Mouse (Mus musculus) activated CD4-positive, CD25-positive, alpha-beta regulatory T cell, adult 9 weeks (primary cell): Measurements from ENCODE around the gene Taf10. TPM values are rescaled to one million over a fixed set of nuclear protein-coding genes. Genes with fewer than 3 reads are reported as not detected.

Experiments
- polyA plus RNA-seq: library from polyadenylated mRNA; unstranded; fragments of 100-300 nt; shearing (Covaris generic); gene quantifications from one replicate; pipeline ENCODE4 v1.2.1, GENCODE M21; 2017

Taf10 gene
- 18.6 TPM for polyA plus RNA-seq

DNA sequence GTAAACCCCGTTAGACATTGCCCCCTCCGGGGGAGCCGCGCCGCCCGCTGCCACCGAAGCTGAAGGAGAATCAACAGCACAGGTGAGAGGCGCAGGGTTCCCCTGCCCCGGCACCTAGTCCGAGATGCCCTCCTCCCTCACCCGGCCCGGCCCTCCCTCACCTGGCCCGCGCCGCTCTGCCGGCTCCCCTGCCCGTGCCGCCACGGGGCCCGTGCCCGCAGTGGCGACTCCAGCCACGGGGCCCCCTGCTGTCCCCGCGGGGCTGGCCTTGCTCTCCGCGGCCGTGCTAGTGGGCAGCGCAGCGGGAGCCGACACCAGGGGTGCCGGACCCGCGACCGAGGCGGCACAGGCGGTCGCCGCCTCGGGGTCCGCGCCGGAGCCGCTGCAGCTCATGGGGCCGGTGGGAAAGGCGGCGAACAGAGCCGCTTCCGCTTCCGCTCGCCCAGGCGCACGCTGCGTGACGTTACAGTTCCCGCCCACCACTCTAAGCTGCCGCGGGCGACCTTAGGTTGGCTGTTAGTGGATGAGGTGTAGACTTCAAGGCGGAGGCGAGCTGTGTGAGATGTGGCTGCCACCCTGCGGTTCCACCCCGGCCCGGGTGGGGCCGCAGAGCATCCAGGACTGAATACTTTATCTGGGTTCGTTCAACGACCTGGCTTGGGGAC is at the start of gene Taf10:
Gene Taf10, minus strand, starts transcription at position 436 of the 665 bp plus-strand sequence.

DNA sequence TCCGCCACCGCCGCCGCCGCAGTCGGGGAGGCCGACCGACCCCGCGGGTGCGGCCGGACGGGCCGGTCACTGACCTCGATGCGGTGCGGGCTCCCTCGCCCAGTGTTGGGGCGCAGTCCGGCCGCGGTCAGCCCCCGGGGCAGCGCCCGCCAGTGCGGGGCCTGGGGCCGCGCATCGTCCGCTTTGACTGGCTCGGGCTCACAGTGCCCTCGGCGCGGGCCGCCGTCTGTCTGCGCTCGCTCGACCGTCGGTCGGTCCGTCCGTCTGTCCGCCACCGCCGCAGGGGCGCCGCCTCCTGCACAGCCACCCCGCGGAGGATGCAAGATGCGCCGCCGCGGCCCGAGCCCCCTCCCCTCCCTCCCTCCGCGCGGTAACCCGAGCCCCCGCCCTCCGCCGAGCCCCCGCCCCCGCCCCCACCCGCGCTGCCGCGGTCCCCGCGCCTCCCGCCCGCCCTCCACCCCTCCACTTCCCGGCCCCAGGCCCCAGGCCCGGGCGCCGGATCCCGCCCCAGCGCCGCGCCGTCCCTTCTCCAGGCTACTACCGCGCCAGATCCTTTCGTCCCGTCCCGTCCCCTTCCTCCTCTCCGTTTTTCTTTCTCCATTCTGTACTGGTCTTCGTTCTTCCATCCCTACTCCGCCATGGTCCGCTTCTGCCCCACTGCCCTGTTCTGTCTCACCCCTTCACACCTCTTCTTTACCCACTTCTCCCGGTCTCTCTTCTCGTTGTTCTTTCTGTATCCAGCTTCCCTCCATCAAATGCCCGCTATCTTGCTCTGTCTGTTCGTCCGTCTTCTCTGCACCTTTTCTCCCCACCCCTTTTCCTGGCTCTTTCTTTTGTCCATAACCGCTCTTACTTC is 43.4 kb upstream of the Taf10 start, which contains the start of gene Dchs1:
Gene Dchs1, minus strand, starts transcription at position 370 of the 856 bp plus-strand sequence.

DNA sequence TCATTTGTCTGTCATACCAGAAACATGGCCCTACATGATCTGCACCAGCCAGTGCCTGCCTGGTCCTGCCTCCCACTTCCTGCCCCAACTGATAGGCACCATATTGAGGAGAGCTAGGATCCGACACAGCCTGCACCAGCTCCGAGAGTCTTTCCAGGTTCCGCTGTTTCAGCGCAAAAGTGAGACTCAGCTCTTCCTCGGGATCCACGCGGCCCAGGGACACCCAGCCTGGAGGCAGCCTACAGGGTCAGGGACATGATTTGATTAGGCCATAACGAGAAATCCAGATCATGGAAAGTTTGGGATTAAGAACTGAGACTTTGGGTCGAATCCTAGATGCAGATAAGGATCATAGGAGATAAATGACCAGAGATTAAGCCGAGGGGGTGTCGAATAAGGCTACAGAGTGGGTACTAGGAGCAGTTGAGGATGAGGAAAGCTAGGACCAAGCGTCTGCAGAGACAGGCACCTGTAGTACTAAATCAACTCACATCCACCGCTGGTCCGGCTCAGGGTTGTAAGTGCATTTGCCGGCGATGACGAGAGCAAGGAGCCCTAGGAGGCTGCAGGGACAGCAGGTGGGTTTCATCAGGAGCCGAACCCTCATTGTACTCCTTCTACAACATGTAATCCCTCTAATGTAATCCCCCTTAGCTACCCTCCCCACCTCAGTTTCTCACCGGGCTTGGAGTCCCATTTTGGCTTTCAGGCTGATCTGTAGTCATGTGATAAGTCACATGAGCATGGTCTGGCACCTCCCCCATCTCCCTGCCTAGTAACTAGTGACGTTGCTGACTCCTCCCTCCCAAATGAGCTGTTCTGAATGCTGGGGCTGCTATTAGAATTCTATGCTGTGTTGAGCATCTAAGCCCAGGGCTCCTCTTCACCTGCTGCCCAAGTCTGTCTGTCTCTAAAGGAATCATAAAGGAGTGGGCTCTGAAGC is 7.6 kb upstream of the Taf10 start, which contains the start of gene Tpp1:
Gene Tpp1, minus strand, starts transcription at position 745 of the 943 bp plus-strand sequence.

DNA sequence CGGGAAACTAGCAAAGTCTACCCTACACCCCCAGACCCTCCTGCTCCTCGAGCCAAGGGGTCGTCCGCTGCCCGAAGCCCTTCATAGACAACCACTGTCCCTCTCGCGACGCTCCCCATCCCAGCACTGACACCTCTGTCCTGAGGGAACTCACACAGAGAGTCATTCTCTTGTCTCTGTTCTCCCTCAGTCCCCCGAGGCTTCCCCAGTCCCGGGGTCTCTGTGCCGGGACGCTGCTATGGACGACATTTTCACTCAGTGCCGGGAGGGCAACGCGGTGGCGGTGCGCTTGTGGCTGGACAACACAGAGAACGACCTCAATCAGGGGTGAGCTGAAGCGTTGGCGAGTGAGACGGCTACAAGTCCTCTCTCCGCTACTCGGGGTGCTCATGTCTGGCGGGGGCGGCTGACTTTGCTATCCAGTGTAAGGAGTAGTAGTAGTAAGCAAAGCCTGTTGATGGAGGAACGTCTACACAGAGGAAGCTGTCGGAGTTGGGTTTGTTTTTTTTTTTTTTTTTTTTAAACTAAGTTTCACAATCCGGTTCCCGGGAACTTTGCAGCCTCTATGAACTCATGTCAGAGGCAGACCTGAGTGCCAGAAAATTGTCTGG is 7.1 kb downstream of the Taf10 start, which contains the start of gene Rrp8:
Gene Rrp8, minus strand, starts transcription at position 475 of the 611 bp plus-strand sequence.

DNA sequence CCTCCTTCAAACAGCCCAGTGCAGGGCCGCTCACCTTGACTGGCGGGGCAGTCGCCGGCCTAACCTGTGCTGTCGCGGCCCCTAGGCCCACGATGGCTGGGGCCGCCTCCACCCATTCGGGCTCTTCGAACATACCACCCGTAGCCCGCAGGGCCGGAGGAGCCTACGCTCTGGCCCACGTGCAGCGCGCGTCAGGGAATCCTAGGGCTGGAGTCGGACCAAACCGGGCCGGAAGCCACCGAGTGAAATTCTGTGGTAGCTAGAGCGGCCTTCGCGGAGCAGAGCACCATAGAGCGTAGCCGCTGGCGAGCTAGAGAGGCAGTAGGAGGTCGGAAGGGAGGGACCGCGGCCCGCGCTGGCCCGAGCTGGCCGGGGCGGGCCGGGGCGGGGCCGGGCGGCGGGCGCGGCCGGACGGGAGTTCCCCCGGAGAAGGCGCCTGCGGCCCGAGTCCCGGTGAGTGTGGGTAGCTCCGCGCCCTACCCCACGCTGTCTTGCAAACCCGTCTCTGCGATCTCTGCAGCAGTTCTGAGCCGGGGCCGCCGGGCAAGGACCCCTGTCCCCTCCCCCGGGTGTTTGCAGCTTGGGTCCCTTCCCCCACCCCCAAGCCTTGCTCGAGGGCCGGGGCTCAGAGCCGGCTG is 7.8 kb downstream of the Taf10 start, which contains the start of gene Ilk:
Gene Ilk, plus strand, starts transcription at position 329 of the 638 bp plus-strand sequence.

Other genes starting within 250 kb of the Taf10 start
- 48.2 TPM for gene Smpd1, start 190.0 kb downstream of the Taf10 start, polyA plus RNA-seq
- gene Apbb1, start 162.7 kb downstream of the Taf10 start, polyA plus RNA-seq: 7.1 TPM
- not detected for gene Hpx, start 144.2 kb downstream of the Taf10 start, polyA plus RNA-seq
- gene Trim3, start 110.8 kb downstream of the Taf10 start, polyA plus RNA-seq: 2.4 TPM
- 218 TPM for gene Timm10b, start 104.3 kb downstream of the Taf10 start, polyA plus RNA-seq
- gene Arfip2, start 103.9 kb downstream of the Taf10 start, polyA plus RNA-seq: 25.1 TPM
- 11.4 TPM for gene Gm45799, start 103.8 kb downstream of the Taf10 start, polyA plus RNA-seq
- 2.2 TPM for gene Dnhd1, start 93.5 kb downstream of the Taf10 start, polyA plus RNA-seq
- 215 TPM for gene Ilk, start 7.8 kb downstream of the Taf10 start, polyA plus RNA-seq
- 37.0 TPM for gene Rrp8, start 7.0 kb downstream of the Taf10 start, polyA plus RNA-seq
- gene Tpp1, start 7.9 kb upstream of the Taf10 start, polyA plus RNA-seq: 127 TPM
- not detected for gene Dchs1, start 43.3 kb upstream of the Taf10 start, polyA plus RNA-seq
- 160 TPM for gene Mrpl17, start 66.7 kb upstream of the Taf10 start, polyA plus RNA-seq
- 369 TPM for gene Gm4070, start 209.6 kb upstream of the Taf10 start, polyA plus RNA-seq